Mouse (Mus musculus): ENCODE measurements around the gene Kremen1.

- TF ChIP-seq CTCF (IDR thresholded peaks at IDR 0.05; ENCODE audit: low read depth, low read length) = no peak
- TF ChIP-seq POLR2A (IDR thresholded peaks at IDR 0.05; ENCODE audit: insufficient read depth, low read length) = no peak
Measured at GRCm38 (mm10) chr11:5172861-5173260, 88.5 kb downstream of the Kremen1 start.

Measured in ES-Bruce4 (cell line).